Mouse (Mus musculus) midbrain, embryonic 10.5 days (tissue): ENCODE measurements around the gene Olfr1221. TPM values are rescaled to one million over a fixed set of nuclear protein-coding genes. Genes with fewer than 3 reads are reported as not detected.
"Not testable (repeated sequence)": the region's sequence is repeated elsewhere in the genome, so short reads cannot be mapped to it uniquely, and the experiment has no call there.

ENCODE experiments used
- DNase-seq: peaks from one replicate; pipeline ENCODE4 v3.0.0-alpha.2; 2017; ENCODE audit warnings: low spot score
- H3K27ac ChIP-seq: fragments of 300-500 bp; sonication (generic); replicated peaks from 2 replicates; pipeline ENCODE4 v1.5.1; 2016; ENCODE audit warnings: mild to moderate bottlenecking
- H3K27me3 ChIP-seq: fragments of 300-500 bp; sonication (generic); 2 replicates; pipeline ENCODE4 v1.6.1; 2016; ENCODE audit warnings: low read depth, mild to moderate bottlenecking; ENCODE audit not compliant: poor library complexity, severe bottlenecking
- H3K36me3 ChIP-seq: fragments of 300-500 bp; sonication (generic); 2 replicates; pipeline ENCODE4 v1.6.1; 2016; ENCODE audit warnings: mild to moderate bottlenecking, moderate library complexity
- H3K4me1 ChIP-seq: fragments of 300-500 bp; sonication (generic); 2 replicates; pipeline ENCODE4 v1.6.1; 2016
- H3K4me3 ChIP-seq: fragments of 300-500 bp; sonication (generic); 2 replicates; pipeline ENCODE4 v1.5.1; 2016; ENCODE audit warnings: mild to moderate bottlenecking, moderate library complexity
- H3K9me3 ChIP-seq: fragments of 300-500 bp; sonication (generic); replicated peaks from 2 replicates; pipeline ENCODE4 v1.6.1; 2016; ENCODE audit warnings: mild to moderate bottlenecking
- WGBS: fragments of 180-500 bp; shearing (Covaris S2); methylation state at CpG from one replicate; pipeline ENCODE4 v1.1.7; 2016; 5-methylcytosine and 5-hydroxymethylcytosine counted together
- polyA plus RNA-seq: library from polyadenylated mRNA; unstranded; fragments of >200 nt; fragmentation: Nextera tagmentation; extraction: Ambion mirVana; gene quantifications from 2 replicates; pipeline ENCODE4 v1.2.1, GENCODE M21; 2016

Olfr1221 gene
- not detected in 2 replicates for polyA plus RNA-seq

DNA sequence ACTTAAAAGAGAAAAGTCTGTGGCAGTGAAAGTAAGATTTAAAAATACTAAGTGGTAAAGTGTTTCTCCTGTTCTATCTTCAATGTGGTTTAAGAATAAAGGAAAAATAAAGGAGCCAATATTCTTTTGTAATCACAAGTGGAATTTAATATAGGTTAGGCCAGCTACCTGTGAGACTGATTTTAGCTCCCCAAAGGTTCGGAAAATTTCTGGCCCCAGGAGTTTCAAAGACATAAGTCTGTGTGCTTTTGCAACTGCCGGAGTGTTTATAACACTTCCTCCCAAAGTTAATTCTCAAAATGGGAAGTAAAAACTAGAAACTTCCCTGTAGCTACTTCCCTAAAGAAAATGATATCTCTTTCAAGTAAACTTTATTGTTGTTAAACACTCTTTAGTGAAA is at the start of gene Olfr1221:
Olfr1221 (minus strand) TSS at position 101 of the 400 bp plus-strand sequence.
- Histone ChIP-seq H3K27me3 (no peaks in the 10 kb centered on the region), H3K27ac (no peak within 1 kb of the TSS), H3K9me3 (no peaks in the 10 kb centered on the region), H3K4me1 (no peaks in the 10 kb centered on the region), H3K4me3 (no peak within 1 kb of the TSS), H3K36me3 (no peaks in the 10 kb centered on the region)
- no peak for DNase-seq
- WGBS, result 91% methylated on average over 2 of the region's 2 CpGs

DNA sequence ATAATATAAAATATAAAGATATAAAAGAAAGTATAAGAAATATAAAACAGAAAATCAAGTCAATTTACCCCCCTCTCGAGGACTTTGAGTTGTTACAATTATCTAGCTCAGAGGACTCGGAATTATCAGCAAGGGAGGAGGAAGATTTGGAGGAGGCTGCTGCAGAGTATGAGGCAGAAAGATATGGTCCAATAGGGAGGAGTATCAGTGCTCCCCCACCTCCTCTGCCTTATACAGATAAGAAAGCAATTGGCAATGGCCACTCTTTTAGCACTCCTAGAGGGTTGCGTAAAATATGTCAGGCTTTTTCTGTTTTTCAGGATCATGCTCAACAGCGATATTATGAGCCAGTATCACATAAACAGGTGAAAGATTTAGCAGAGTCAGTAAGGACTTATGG is 47.6 kb upstream of the Olfr1221 start:
- not testable (repeated sequence) for DNase-seq, H3K4me3 ChIP-seq, H3K27me3 ChIP-seq, H3K4me1 ChIP-seq, H3K36me3 ChIP-seq, H3K27ac ChIP-seq, H3K9me3 ChIP-seq
- 92% methylated on average over 4 of the region's 4 CpGs for WGBS

DNA sequence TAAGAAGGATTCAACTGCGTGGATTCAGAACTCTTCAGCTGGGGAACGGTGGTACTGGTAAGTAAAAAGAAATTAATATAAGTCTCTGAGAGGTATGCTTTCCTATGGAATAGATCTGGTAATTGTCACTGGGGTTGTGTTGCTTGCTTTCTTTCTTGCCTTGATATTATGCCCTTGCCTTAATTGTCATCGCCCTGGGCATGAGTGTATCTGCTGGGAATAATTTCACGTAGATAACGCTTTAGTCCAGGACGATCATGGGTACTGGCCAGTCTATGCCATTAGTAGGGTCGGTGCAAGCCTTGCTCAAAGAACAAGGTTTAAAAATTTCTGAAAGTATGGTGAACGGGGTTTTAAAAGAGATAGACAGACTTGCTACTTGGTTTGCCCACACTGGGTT is 46.9 kb upstream of the Olfr1221 start, which contains the start of gene Olfr1224-ps1:
Olfr1224-ps1 (minus strand) TSS at position 101 of the 400 bp plus-strand sequence.
- not testable (repeated sequence) for H3K9me3 ChIP-seq, H3K4me3 ChIP-seq, H3K36me3 ChIP-seq, H3K27ac ChIP-seq, H3K27me3 ChIP-seq, DNase-seq, H3K4me1 ChIP-seq
- 92% methylated on average over 8 of the region's 8 CpGs for WGBS

DNA sequence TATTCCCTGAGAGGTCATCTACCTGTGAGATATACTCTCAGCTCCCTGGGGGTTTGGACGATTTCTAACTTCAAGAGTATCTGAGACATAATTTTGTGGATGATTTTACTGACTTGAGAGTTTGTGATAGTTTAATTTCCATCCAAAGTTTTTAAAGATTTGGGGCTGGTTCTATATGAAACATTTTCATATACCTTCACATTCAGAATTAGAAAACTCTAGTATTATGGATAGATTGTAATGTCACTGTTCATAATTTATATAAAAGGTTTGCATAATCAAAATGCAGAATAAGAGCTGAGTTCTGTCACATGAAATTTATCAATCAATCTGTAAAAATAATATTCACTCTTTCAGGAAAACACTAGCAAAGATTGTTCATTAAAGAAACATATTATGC is 34.4 kb upstream of the Olfr1221 start, which contains the start of gene Olfr1223:
Olfr1223 (minus strand) TSS at position 101 of the 400 bp plus-strand sequence.
- Histone ChIP-seq H3K36me3 (no peaks in the 10 kb centered on the region), H3K4me1 (no peaks in the 10 kb centered on the region), H3K27ac (no peak within 1 kb of the TSS), H3K27me3 (no peaks in the 10 kb centered on the region), H3K4me3 (no peak within 1 kb of the TSS), H3K9me3 (no peaks in the 10 kb centered on the region)
- whole genome bisulfite sequencing, result 83% methylated on average over 1 of the region's 1 CpGs
- DNase-seq, result no peak

DNA sequence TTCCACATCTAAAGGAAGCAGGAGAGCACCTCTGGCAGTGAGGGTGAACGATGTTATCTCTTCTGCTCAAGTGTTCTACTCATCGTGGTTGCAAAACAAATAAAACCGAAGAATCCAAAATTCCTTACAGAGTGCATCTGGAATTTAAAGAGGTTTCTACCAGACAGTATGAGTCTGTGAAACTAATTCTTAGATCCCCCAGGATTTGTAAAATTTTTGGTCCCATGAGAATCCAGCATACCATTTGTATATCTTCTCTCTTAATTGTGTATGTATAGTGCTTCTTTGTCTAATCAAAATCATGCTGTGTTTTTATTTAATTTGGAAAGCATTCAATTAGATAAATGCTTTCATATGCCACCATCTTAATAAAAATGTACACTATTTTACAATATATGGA is 15.9 kb upstream of the Olfr1221 start, which contains the start of gene Olfr1222:
Olfr1222 (minus strand) TSS at position 101 of the 400 bp plus-strand sequence.
- Histone ChIP-seq H3K4me1 (no peaks in the 10 kb centered on the region), H3K9me3 (no peaks in the 10 kb centered on the region), H3K4me3 (no peak within 1 kb of the TSS), H3K27me3 (no peaks in the 10 kb centered on the region), H3K27ac (no peak within 1 kb of the TSS), H3K36me3 (no peaks in the 10 kb centered on the region)
- no peak for DNase-seq
- 77% methylated on average over 3 of the region's 3 CpGs for WGBS

DNA sequence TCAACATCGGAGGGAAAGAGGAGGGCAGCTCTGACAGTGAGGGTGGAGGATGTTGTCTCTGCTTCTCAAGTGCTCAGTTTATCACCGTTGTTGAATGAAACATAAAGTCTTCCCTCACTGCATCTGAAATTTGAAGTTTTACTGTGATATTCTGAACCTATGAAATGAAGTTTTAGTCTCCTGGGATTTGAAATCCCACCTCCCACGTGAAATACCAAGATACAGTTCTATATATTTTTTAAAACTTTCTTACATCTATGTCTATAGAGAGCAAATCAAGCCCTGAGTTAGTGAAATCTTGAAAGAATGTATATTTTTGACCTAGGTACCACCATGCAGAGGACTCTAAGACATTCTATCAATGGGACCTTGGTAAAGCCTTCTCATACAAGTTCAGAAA is 10.3 kb downstream of the Olfr1221 start, which contains the start of gene Olfr1220:
Olfr1220 (minus strand) TSS at position 101 of the 400 bp plus-strand sequence.
- 84% methylated on average over 3 of the region's 3 CpGs for WGBS
- Histone ChIP-seq H3K4me3 (no peak within 1 kb of the TSS), H3K4me1 (no peaks in the 10 kb centered on the region), H3K27ac (no peak within 1 kb of the TSS), H3K27me3 (no peaks in the 10 kb centered on the region), H3K36me3 (no peaks in the 10 kb centered on the region), H3K9me3 (no peaks in the 10 kb centered on the region)
- DNase-seq, result no peak

DNA sequence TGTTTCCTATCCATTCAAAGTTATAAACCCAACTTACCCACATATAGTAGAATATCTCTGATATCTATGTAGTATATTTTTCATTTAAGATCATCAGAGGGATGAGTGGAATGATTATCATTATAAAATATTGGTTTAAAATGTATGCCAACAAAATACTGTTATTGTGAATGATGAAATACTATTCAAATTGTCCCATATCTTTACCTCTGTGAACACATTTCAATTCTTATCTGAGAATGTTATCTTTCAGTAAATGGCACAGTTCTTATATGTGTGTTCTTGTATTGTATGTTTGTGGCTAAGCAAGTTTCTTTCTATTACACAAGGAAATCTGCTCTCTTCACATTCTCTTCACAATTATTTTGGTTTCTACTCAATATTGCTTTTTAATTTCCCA is 11.4 kb downstream of the Olfr1221 start:
- Histone ChIP-seq H3K4me3 (no peak overlapping the region), H3K27ac (no peak overlapping the region), H3K36me3 (no peaks in the 10 kb centered on the region), H3K9me3 (no peaks in the 10 kb centered on the region), H3K4me1 (no peaks in the 10 kb centered on the region), H3K27me3 (no peaks in the 10 kb centered on the region)
- DNase-seq, result no peak

DNA sequence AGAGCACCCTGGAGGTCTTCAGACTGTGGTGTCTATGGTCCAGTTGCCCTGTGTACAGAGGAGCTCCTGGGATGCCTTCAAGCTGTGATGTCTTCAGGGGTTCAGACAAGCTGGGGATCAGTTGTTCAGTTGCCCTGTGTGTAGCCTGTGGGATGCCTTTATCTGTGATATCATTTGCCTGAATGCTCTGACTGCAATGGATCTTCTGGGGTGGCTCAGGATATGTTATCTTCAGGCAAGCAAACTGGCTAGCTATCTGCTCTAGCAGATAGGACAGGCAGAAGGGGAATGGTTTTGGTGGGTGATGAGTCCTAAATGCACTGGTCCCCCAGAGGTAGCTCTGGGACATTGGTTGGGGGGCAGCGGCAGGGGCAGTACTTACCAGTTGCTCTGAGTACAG is 23.2 kb downstream of the Olfr1221 start:
- no peaks in the 10 kb centered on the region for H3K36me3 ChIP-seq
- no peak for DNase-seq
- no peaks in the 10 kb centered on the region for H3K4me1 ChIP-seq
- 92% methylated on average over 1 of the region's 1 CpGs for WGBS
- H3K9me3 ChIP-seq, result no peaks in the 10 kb centered on the region
- no peaks in the 10 kb centered on the region for H3K27me3 ChIP-seq
- no peak overlapping the region for H3K4me3 ChIP-seq
- H3K27ac ChIP-seq, result no peak overlapping the region

DNA sequence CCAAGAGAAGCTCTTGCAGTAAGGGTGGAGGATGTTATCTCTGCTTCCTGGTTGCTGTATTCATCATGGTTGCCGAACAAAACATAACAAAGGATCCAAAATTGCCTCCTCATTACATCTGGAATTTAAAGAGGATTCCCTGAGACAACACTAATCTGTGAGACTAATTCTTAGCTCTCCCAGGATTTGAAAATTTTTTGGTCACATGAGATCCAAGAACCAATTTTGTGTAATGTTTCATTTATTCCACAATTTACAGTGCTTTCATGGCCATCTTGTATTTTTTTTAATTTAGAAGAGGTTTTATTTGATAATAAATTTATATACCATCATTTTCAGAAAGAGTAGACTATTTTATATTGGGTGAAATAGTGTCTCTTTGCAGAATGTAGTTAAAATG is 33.7 kb downstream of the Olfr1221 start, which contains the start of gene Olfr1219:
Olfr1219 (minus strand) TSS at position 101 of the 400 bp plus-strand sequence.
- Histone ChIP-seq H3K4me3 (no peak within 1 kb of the TSS), H3K36me3 (no peaks in the 10 kb centered on the region), H3K4me1 (no peaks in the 10 kb centered on the region), H3K27me3 (no peaks in the 10 kb centered on the region), H3K27ac (no peak within 1 kb of the TSS), H3K9me3 (no peaks in the 10 kb centered on the region)
- DNase-seq, result no peak
- WGBS, result 84% methylated on average over 1 of the region's 1 CpGs

DNA sequence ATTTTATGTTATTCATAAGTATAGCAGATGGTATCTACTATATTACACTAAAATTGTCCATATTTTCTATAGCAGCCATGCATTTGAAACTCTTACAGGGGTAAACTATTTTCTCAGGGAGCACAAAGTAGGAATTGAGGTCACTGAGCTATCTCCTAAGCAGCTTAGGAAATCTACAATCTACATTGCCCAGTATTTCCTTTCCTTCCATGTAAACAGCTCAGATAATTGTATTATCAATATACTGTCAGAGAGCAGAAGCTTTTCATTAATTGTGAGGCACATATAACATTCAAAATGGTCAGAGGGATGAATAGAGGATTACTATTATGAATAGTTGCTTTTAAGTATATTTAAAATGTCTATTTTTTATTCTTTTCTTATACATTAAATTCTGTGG is 35.6 kb downstream of the Olfr1221 start:
- no peak for DNase-seq
- no peaks in the 10 kb centered on the region for H3K36me3 ChIP-seq

DNA sequence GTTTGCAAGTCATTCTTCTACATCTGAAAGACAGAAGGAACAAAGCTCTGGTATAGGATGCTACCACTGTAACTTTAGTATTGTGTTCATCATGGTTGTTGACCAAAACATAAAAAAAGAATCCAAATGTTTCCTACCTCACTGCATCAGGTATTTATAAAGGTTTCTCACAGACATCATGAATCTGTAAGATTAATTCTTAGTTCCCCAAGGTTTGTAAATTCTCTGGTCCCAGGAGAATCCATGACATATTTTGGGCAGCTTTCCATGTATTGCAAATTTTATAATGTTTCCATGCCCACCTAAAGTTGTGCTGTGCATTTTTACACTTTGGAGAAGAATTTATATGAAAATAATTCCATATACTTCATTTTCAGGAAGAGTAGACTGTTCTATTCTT is 56.0 kb downstream of the Olfr1221 start, which contains the start of gene Olfr1218:
Olfr1218 (minus strand) TSS at position 101 of the 400 bp plus-strand sequence.
- H3K36me3 ChIP-seq, result no peaks in the 10 kb centered on the region
- no peaks in the 10 kb centered on the region for H3K9me3 ChIP-seq
- H3K4me3 ChIP-seq, result no peak within 1 kb of the TSS
- no peaks in the 10 kb centered on the region for H3K4me1 ChIP-seq
- DNase-seq, result no peak
- no peak within 1 kb of the TSS for H3K27ac ChIP-seq
- no peaks in the 10 kb centered on the region for H3K27me3 ChIP-seq

More for the DNA sequence above, 35.6 kb downstream of the Olfr1221 start:
- Histone ChIP-seq H3K4me1 (no peaks in the 10 kb centered on the region), H3K27ac (no peak overlapping the region), H3K27me3 (no peaks in the 10 kb centered on the region), H3K4me3 (no peak overlapping the region), H3K9me3 (no peaks in the 10 kb centered on the region)
